Mouse (Mus musculus) hindbrain, embryonic 13.5 days (tissue): ENCODE measurements around the gene Cbx4. TPM values are rescaled to one million over a fixed set of nuclear protein-coding genes. Genes with fewer than 3 reads are reported as not detected.

Experiments
- ATAC-seq: fragments of 200-750 bp; cut with Nextera tagmentation; 2 replicates; pipeline ENCODE4 v1.8.0; 2017; ENCODE audit warnings: moderate TSS enrichment; ENCODE audit not compliant: low FRiP score
- H3K27ac ChIP-seq: fragments of 300-500 bp; sonication (generic); 2 replicates; pipeline ENCODE4 v1.5.1; 2015; ENCODE audit warnings: inconsistent platforms, mild to moderate bottlenecking, moderate library complexity
- H3K27me3 ChIP-seq: fragments of 300-500 bp; sonication (generic); 2 replicates; pipeline ENCODE4 v1.6.1; 2015; ENCODE audit warnings: mild to moderate bottlenecking, inconsistent platforms
- H3K36me3 ChIP-seq: fragments of 300-500 bp; sonication (generic); 2 replicates; pipeline ENCODE4 v1.6.1; 2015; ENCODE audit warnings: mild to moderate bottlenecking, inconsistent platforms
- H3K4me1 ChIP-seq: fragments of 300-500 bp; sonication (generic); replicated peaks from 2 replicates; pipeline ENCODE4 v1.6.1; 2015; ENCODE audit warnings: inconsistent platforms
- H3K4me2 ChIP-seq: fragments of 300-500 bp; sonication (generic); 2 replicates; pipeline ENCODE4 v1.6.1; 2015; ENCODE audit warnings: inconsistent platforms, mild to moderate bottlenecking, moderate library complexity
- H3K4me3 ChIP-seq: fragments of 300-500 bp; sonication (generic); 2 replicates; pipeline ENCODE4 v1.5.1; 2015; ENCODE audit warnings: mild to moderate bottlenecking, inconsistent platforms
- H3K9ac ChIP-seq: fragments of 300-500 bp; sonication (generic); 2 replicates; pipeline ENCODE4 v1.6.1; 2015; ENCODE audit warnings: mild to moderate bottlenecking, inconsistent platforms
- H3K9me3 ChIP-seq: fragments of 300-500 bp; sonication (generic); 2 replicates; pipeline ENCODE4 v1.6.1; 2016; ENCODE audit warnings: inconsistent platforms
- WGBS: fragments of 180-500 bp; shearing (Covaris S2); methylation state at CpG from one replicate; pipeline ENCODE4 v1.1.7; 2015; 5-methylcytosine and 5-hydroxymethylcytosine counted together
- polyA plus RNA-seq: library from polyadenylated mRNA; unstranded; fragments of >200 nt; fragmentation: Nextera tagmentation; extraction: Ambion mirVana; gene quantifications from 2 replicates; pipeline ENCODE4 v1.2.1, GENCODE M21; 2015

Cbx4 gene
- polyA plus RNA-seq = 14.1 and 15.8 TPM in 2 replicates

DNA sequence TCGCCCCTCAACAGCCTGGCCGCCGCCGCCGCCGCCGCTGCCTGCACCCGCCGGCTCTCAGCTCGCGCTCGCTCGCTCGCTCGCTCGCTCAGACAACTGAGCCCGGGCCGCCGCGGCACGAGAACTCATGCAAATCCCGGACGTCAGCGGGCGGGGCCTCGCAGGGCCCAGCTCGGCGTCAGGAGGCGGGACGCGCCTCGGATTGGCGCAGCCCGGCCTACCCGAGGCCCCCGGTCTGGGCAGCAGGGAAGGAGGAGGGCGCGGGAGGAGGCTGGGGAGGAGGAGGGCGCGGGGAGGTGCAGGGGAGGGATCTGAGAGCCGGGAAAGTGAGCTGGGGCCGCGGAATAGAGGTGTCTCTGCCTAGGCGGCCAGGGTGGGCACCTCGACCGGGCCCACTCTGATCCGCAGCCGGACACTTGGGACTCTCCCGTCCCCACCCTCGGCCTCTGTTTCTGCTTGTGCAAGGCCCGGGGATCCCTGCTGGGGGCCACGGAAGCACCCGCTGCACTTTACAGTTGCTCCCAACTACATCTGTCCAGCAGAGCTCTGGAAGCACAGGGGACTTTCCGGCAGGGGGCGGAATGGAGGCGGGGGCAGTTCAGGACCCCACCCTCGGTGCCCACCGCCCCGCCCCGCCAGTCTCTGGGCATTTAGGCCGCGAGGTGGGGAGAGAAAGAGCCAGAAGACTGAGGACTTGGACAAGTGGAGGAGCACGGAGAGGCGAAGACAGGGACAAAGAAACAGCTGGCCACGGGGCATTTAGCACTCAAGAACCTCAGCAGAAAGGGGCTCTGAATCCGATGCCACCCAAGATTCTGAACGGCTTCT is at the start of gene Cbx4:
Cbx4 (minus strand) TSS at position 78 of the 828 bp plus-strand sequence.
- Histone ChIP-seq H3K27me3 (peaks cover 57% of the 10 kb centered on the region), H3K4me1 (peaks cover 80% of the 10 kb centered on the region), H3K9ac (peak within 1 kb of the TSS; percentile 97), H3K9me3 (no peaks in the 10 kb centered on the region), H3K36me3 (peaks cover 16% of the 10 kb centered on the region), H3K4me2 (peak within 1 kb of the TSS; percentile 94), H3K27ac (peak within 1 kb of the TSS; percentile 99), H3K4me3 (peak within 1 kb of the TSS; percentile 80)
- peak; percentile 89 for ATAC-seq
- 1% methylated on average over 48 of the region's 67 CpGs for WGBS

DNA sequence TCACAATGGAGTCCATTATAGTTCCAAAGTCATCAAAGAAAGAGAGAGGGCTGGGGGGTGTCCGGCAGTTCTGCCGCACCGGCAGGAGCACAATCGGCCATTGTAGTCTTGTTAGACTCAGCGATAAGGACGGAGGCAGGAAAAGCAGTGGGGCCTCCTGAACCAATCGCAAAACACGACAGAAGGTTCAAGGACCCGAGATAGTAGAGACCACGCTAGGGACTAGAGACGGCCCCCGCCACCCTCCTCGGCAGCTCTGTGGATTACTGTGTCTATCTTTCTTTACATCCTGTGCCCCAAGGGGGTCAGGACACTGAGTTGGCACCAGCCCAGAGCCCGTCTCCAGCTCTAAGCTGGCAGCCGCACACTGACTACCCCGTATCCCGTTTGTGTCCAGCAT is 48.6 kb upstream of the Cbx4 start:
- H3K4me2 ChIP-seq = 0 out of 2 replicates have a peak overlapping the region, but pooled peaks have one; percentile 25
- H3K9me3 ChIP-seq = no peaks in the 10 kb centered on the region
- no peak overlapping the region for H3K4me3 ChIP-seq
- ATAC-seq = no peak
- peaks cover 39% of the 10 kb centered on the region for H3K4me1 ChIP-seq
- H3K36me3 ChIP-seq = no peaks in the 10 kb centered on the region
- H3K27ac ChIP-seq = no peak overlapping the region
- H3K9ac ChIP-seq = 0 out of 2 replicates have a peak overlapping the region, but pooled peaks have one; percentile 53
- 16% methylated on average over 17 of the region's 17 CpGs for WGBS
- H3K27me3 ChIP-seq = peaks cover 14% of the 10 kb centered on the region

- 76% methylated on average over 5 of the region's 5 CpGs for WGBS
- H3K9ac ChIP-seq = no peak overlapping the region
- no peak overlapping the region for H3K4me2 ChIP-seq
- peaks cover 19% of the 10 kb centered on the region for H3K27me3 ChIP-seq
- no peaks in the 10 kb centered on the region for H3K36me3 ChIP-seq
- no peaks in the 10 kb centered on the region for H3K9me3 ChIP-seq
- peak overlapping the region; percentile 19; the same call in 1 of the 2 replicates for H3K27ac ChIP-seq
- ATAC-seq = no peak
- H3K4me1 ChIP-seq = peaks cover 44% of the 10 kb centered on the region
- H3K4me3 ChIP-seq = no peak overlapping the region
Measured at GRCm38 (mm10) chr11:119133437-119134221, 47.6 kb upstream of the Cbx4 start.

DNA sequence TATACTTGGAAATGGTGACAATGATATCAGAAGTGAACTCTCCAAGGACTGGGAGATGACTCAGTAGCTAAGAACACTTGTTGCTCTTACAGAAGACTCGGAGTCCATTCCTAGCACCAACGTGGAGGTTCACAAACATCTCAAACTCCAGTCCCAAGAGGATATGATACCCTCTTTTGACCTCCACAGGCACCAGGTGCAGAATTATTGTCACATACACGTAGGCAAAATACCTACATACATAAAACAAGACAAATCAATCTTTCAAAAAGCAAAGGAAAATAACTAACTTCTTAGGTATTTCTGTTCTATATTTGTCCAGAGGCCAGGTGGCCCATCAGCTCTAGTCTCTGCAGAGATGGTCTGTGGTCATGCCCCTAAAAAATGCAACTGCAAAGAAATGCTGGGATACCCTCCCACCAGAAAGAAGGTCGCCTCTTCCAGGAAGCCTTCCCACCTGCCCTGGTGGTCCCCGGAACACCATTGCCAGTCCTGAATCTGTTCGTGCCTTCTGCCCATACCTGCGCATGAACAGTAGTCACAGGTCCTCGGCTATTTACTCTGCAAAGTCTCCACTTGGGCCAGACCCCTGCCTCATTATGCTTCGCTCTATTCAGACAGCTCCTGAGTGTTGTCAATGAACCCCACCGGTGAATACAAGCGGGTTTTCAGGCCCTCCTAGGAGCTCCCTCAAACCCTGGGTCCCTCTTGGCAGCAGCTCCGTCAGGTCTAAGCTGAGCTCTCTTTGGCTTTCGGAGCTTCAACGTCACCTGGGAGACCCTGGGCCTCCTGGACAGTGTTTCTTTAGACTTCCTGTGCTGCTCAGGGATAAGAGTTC is 46.4 kb upstream of the Cbx4 start:
- H3K27me3 ChIP-seq = peaks cover 24% of the 10 kb centered on the region
- 84% methylated on average over 14 of the region's 14 CpGs for WGBS

DNA sequence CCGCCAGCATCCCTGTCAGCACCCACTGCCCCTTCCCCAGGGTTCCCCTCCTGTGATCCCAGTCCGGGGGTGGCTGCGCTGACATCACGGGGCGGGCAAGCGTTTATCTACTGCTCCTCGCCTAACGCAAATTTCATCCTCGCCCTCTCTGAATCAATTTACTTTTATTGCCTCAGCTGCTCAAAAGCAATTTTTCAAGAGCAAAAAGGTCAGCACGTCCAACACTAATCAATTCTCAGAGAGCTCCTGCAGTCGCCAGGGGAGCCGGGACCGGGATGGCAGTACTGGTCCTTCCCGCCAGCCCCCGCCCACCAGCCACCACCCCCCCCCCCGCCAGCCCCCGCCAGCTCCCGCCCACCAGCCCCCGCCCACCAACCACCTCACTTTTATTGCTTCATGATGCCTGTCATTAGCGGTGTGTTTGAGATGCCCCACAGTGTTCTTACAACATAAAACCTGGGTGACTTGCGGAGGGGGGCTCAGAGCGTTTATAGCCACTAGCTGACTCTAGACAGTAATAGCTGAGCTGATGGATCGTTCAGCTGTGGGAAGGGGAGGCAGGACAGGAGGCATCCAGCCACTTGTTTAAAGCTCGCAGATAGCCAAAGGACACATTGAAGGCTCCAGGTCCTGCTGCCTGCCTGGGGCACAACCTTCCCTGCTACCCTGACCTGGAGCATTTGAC is 44.2 kb upstream of the Cbx4 start:
- ATAC-seq = no peak; the same call in 1 of the 2 replicates
- H3K9me3 ChIP-seq = no peaks in the 10 kb centered on the region
- 9% methylated on average over 24 of the region's 24 CpGs for WGBS
- H3K27ac ChIP-seq = peak overlapping the region; percentile 79
- H3K4me3 ChIP-seq = peak overlapping the region; percentile 25
- peak overlapping the region; percentile 46 for H3K9ac ChIP-seq
- peaks cover 73% of the 10 kb centered on the region for H3K4me1 ChIP-seq
- no peaks in the 10 kb centered on the region for H3K36me3 ChIP-seq
- peaks cover 24% of the 10 kb centered on the region for H3K27me3 ChIP-seq
- H3K4me2 ChIP-seq = peak overlapping the region; percentile 44

More for the DNA sequence above, 46.4 kb upstream of the Cbx4 start:
- no peak overlapping the region for H3K4me3 ChIP-seq
- no peak overlapping the region for H3K4me2 ChIP-seq
- H3K9ac ChIP-seq = no peak overlapping the region
- no peaks in the 10 kb centered on the region for H3K9me3 ChIP-seq
- H3K27ac ChIP-seq = no peak overlapping the region
- H3K36me3 ChIP-seq = no peaks in the 10 kb centered on the region
- peaks cover 52% of the 10 kb centered on the region for H3K4me1 ChIP-seq
- ATAC-seq = no peak

GRCm38 (mm10) chr11:119129281-119130058 is 43.4 kb upstream of the Cbx4 start:
- peak overlapping the region; percentile 44 for H3K4me2 ChIP-seq
- H3K4me3 ChIP-seq = peak overlapping the region; percentile 25
- H3K27me3 ChIP-seq = peaks cover 31% of the 10 kb centered on the region
- ATAC-seq = no peak; the same call in 1 of the 2 replicates
- H3K36me3 ChIP-seq = no peaks in the 10 kb centered on the region
- peak overlapping the region; percentile 46 for H3K9ac ChIP-seq
- peak overlapping the region; percentile 78 for H3K27ac ChIP-seq
- 53% methylated on average over 18 of the region's 18 CpGs for WGBS
- H3K9me3 ChIP-seq = no peaks in the 10 kb centered on the region
- peaks cover 68% of the 10 kb centered on the region for H3K4me1 ChIP-seq

GRCm38 (mm10) chr11:119128668-119129280 is 42.8 kb upstream of the Cbx4 start:
- Histone ChIP-seq H3K4me2 (no peak overlapping the region), H3K27ac (peak overlapping the region; percentile 78; the same call in 1 of the 2 replicates), H3K27me3 (peaks cover 34% of the 10 kb centered on the region), H3K4me1 (peaks cover 61% of the 10 kb centered on the region), H3K36me3 (no peaks in the 10 kb centered on the region), H3K9ac (peak overlapping the region; percentile 51), H3K4me3 (no peak overlapping the region), H3K9me3 (no peaks in the 10 kb centered on the region)
- WGBS = 38% methylated on average over 11 of the region's 11 CpGs
- no peak for ATAC-seq

DNA sequence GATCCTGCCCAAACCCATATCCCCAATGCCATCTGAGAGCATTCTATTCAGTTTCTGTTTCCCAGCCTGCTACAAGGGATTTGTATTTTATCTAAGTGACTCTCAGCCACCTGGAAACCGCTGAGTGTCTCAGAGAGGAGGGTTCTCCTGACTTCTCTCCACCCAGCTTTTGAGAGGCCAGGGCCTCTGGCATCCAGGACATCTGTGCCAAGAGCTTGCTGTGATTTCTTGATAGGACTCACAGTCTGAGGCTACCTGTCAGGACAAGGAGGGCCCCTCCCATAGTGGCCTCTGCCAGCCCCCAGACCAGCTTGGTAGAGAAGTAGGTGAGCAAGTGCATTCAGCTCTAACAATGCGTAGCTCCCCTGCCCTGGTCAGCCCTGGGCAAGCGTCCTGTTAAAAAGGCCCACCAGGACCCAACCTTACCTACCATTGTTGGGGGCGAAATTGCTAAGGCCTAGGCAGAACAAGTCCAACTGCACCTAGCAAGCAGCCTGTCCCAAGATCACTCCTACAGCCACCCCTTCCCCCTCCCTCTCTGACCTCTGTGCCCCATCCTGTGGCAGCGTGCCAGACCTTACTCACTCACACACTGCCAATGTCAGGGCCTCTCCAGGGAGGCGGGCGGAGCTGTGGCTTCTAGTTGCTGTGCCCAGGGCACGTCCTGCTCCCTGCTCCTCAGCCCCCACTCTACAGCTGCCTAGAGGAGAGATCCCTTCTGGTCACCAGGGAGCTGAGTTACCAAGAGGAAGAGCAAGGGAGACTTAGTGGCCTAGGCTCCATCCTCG is 41.9 kb upstream of the Cbx4 start:
- 61% methylated on average over 9 of the region's 9 CpGs for WGBS
- Histone ChIP-seq H3K9me3 (no peaks in the 10 kb centered on the region), H3K4me2 (no peak overlapping the region), H3K4me3 (no peak overlapping the region), H3K4me1 (peaks cover 58% of the 10 kb centered on the region), H3K27me3 (peaks cover 30% of the 10 kb centered on the region; the same call in 1 of the 2 replicates), H3K9ac (peak overlapping the region; percentile 51), H3K27ac (peak overlapping the region; percentile 62), H3K36me3 (no peaks in the 10 kb centered on the region)
- no peak; the same call in 1 of the 2 replicates for ATAC-seq

DNA sequence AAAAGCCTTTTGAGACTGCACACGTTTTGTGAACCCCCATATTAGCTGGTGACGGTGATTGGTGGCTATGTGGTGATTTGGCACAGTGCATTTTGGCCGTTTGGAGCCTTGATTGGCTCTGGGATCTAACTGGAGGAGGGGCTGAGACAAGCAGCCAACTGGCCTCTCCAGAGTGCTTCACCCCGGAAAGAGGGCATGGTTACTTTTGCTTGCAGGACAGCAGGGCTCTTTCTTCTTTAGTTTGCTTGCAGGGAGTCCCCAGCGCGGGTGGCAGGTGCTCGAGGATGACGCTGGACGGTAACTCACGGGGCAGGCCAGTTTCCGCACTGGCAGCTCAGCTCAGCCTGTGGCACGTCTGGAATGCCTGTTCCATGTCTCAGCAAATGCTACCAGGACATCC is 41.1 kb upstream of the Cbx4 start:
- no peaks in the 10 kb centered on the region for H3K9me3 ChIP-seq
- no peaks in the 10 kb centered on the region for H3K36me3 ChIP-seq
- H3K9ac ChIP-seq = peak overlapping the region; percentile 43; the same call in 1 of the 2 replicates
- H3K4me2 ChIP-seq = no peak overlapping the region
- no peak overlapping the region for H3K4me3 ChIP-seq
- 20% methylated on average over 12 of the region's 12 CpGs for WGBS
- H3K27ac ChIP-seq = peak overlapping the region; percentile 62
- no peak for ATAC-seq
- H3K27me3 ChIP-seq = 0 out of 2 replicates have a peak, but pooled peaks cover 30% of the 10 kb centered on the region
- peaks cover 58% of the 10 kb centered on the region for H3K4me1 ChIP-seq
